Mouse (Mus musculus): ENCODE results near the gene Aadat. TPM values are rescaled to one million over a fixed set of nuclear protein-coding genes. Genes with fewer than 3 reads are reported as not detected.
"Not testable (repeated sequence)": the region's sequence is repeated elsewhere in the genome, so short reads cannot be mapped to it uniquely, and the experiment has no call there.

Gene Aadat
- 1.3 and 2.0 TPM in 2 replicates for polyA plus RNA-seq (2015; fragmentation: Nextera tagmentation; extraction: Ambion mirVana)

GRCm38 (mm10) chr8:60505653-60506521 lies at the start of gene Aadat:
Aadat (plus strand) TSS chr8:60505932.
- no peaks in the 10 kb centered on the region for H3K36me3 ChIP-seq
- peak within 1 kb of the TSS; percentile 80 for H3K9ac ChIP-seq (replicated peaks)
- H3K4me1 ChIP-seq = peaks cover 5% of the 10 kb centered on the region; the same call in 1 of the 2 replicates
- H3K4me3 ChIP-seq (replicated peaks) = peak within 1 kb of the TSS; percentile 64
- H3K27me3 ChIP-seq (replicated peaks) = no peaks in the 10 kb centered on the region
- peak within 1 kb of the TSS; percentile 98 for H3K4me2 ChIP-seq
- peak; percentile 98 for ATAC-seq (ENCODE audit: low FRiP score)
- H3K9me3 ChIP-seq (replicated peaks) = no peaks in the 10 kb centered on the region
- H3K27ac ChIP-seq (replicated peaks) = peak within 1 kb of the TSS; percentile 74
- WGBS = under 1% methylated on average over 25 of the region's 25 CpGs

- Histone ChIP-seq H3K4me2 (peak overlapping the region; percentile 46), H3K4me3 (replicated peaks) (peak overlapping the region; percentile 25), H3K27me3 (replicated peaks) (no peaks in the 10 kb centered on the region), H3K9me3 (replicated peaks) (no peaks in the 10 kb centered on the region), H3K36me3 (no peaks in the 10 kb centered on the region), H3K27ac (replicated peaks) (no peak overlapping the region), H3K4me1 (0 out of 2 replicates have a peak, but pooled peaks cover 3% of the 10 kb centered on the region), H3K9ac (replicated peaks) (peak overlapping the region; percentile 15; the same call in 1 of the 2 replicates)
- ATAC-seq (ENCODE audit: low FRiP score) = peak; percentile 84; the same call in 1 of the 2 replicates
- 30% methylated on average over 15 of the region's 15 CpGs for WGBS
These were observed 38.9 kb upstream of the Aadat start for GRCm38 (mm10) chr8:60466686-60467335.

- no peak overlapping the region for H3K4me2 ChIP-seq
- H3K9ac ChIP-seq (replicated peaks) = no peak overlapping the region
- no peaks in the 10 kb centered on the region for H3K36me3 ChIP-seq
- 88% methylated on average over 2 of the region's 2 CpGs for WGBS
- no peaks in the 10 kb centered on the region for H3K27me3 ChIP-seq (replicated peaks)
- H3K9me3 ChIP-seq (replicated peaks) = no peaks in the 10 kb centered on the region
- no peak overlapping the region for H3K4me3 ChIP-seq (replicated peaks)
- no peaks in the 10 kb centered on the region for H3K4me1 ChIP-seq
- ATAC-seq (ENCODE audit: low FRiP score) = no peak
- H3K27ac ChIP-seq (replicated peaks) = no peak overlapping the region
These were observed 15.6 kb upstream of the Aadat start for GRCm38 (mm10) chr8:60490147-60490546.

- Histone ChIP-seq H3K36me3 (no peaks in the 10 kb centered on the region), H3K9me3 (replicated peaks) (no peaks in the 10 kb centered on the region), H3K27ac (replicated peaks) (no peak overlapping the region), H3K4me1 (no peaks in the 10 kb centered on the region), H3K9ac (replicated peaks) (no peak overlapping the region), H3K27me3 (replicated peaks) (no peaks in the 10 kb centered on the region), H3K4me3 (replicated peaks) (no peak overlapping the region), H3K4me2 (no peak overlapping the region)
- 97% methylated on average over 2 of the region's 2 CpGs for WGBS
- ATAC-seq (ENCODE audit: low FRiP score) = no peak
These were observed 13.9 kb upstream of the Aadat start for GRCm38 (mm10) chr8:60491871-60492270.

- H3K36me3 ChIP-seq = no peaks in the 10 kb centered on the region
- H3K9me3 ChIP-seq (replicated peaks) = no peaks in the 10 kb centered on the region
- H3K4me3 ChIP-seq (replicated peaks) = no peak overlapping the region
- H3K4me1 ChIP-seq = no peaks in the 10 kb centered on the region
- no peak overlapping the region for H3K27ac ChIP-seq (replicated peaks)
- ATAC-seq (ENCODE audit: low FRiP score) = no peak
- H3K9ac ChIP-seq (replicated peaks) = no peak overlapping the region
- no peak overlapping the region for H3K4me2 ChIP-seq
- no peaks in the 10 kb centered on the region for H3K27me3 ChIP-seq (replicated peaks)
- WGBS = 80% methylated on average over 3 of the region's 3 CpGs
These were observed 13.3 kb upstream of the Aadat start for GRCm38 (mm10) chr8:60492471-60492870.

GRCm38 (mm10) chr8:60494606-60495005 lies 11.1 kb upstream of the Aadat start:
- ATAC-seq (ENCODE audit: low FRiP score) = no peak
- H3K9ac ChIP-seq (replicated peaks) = no peak overlapping the region
- 89% methylated on average over 11 of the region's 11 CpGs for WGBS
- no peak overlapping the region for H3K27ac ChIP-seq (replicated peaks)
- H3K4me3 ChIP-seq (replicated peaks) = no peak overlapping the region
- no peak overlapping the region for H3K4me2 ChIP-seq
- no peaks in the 10 kb centered on the region for H3K36me3 ChIP-seq
- H3K9me3 ChIP-seq (replicated peaks) = no peaks in the 10 kb centered on the region
- no peaks in the 10 kb centered on the region for H3K27me3 ChIP-seq (replicated peaks)
- H3K4me1 ChIP-seq = no peaks in the 10 kb centered on the region

- H3K9ac ChIP-seq (replicated peaks); H3K27me3 ChIP-seq (replicated peaks); H3K36me3 ChIP-seq; H3K4me3 ChIP-seq (replicated peaks); H3K4me1 ChIP-seq; H3K4me2 ChIP-seq; H3K27ac ChIP-seq (replicated peaks); ATAC-seq (ENCODE audit: low FRiP score); H3K9me3 ChIP-seq (replicated peaks): not testable (repeated sequence)
- WGBS = 94% methylated on average over 2 of the region's 2 CpGs
These were observed 10.7 kb upstream of the Aadat start for GRCm38 (mm10) chr8:60495046-60495445.

GRCm38 (mm10) chr8:60503098-60503497 lies 2.6 kb upstream of the Aadat start, which contains the start of gene Gm10283:
Gm10283 (minus strand) TSS chr8:60503198.
- H3K4me1 ChIP-seq = peaks cover 5% of the 10 kb centered on the region; the same call in 1 of the 2 replicates
- ATAC-seq (ENCODE audit: low FRiP score) = no peak
- no peaks in the 10 kb centered on the region for H3K36me3 ChIP-seq
- no peaks in the 10 kb centered on the region for H3K9me3 ChIP-seq (replicated peaks)
- H3K9ac ChIP-seq (replicated peaks) = no peak within 1 kb of the TSS
- no peaks in the 10 kb centered on the region for H3K27me3 ChIP-seq (replicated peaks)
- no peak within 1 kb of the TSS for H3K4me3 ChIP-seq (replicated peaks)
- no peak within 1 kb of the TSS for H3K4me2 ChIP-seq
- H3K27ac ChIP-seq (replicated peaks) = no peak within 1 kb of the TSS
- 44% methylated on average over 2 of the region's 2 CpGs for WGBS

GRCm38 (mm10) chr8:60518286-60518685 lies 12.6 kb downstream of the Aadat start:
- Histone ChIP-seq H3K4me1 (no peaks in the 10 kb centered on the region), H3K27ac (replicated peaks) (no peak overlapping the region), H3K36me3 (no peaks in the 10 kb centered on the region), H3K4me3 (replicated peaks) (no peak overlapping the region), H3K9ac (replicated peaks) (no peak overlapping the region), H3K27me3 (replicated peaks) (no peaks in the 10 kb centered on the region), H3K9me3 (replicated peaks) (no peaks in the 10 kb centered on the region), H3K4me2 (no peak overlapping the region)
- no peak for ATAC-seq (ENCODE audit: low FRiP score)

GRCm38 (mm10) chr8:60534945-60535344 lies 29.2 kb downstream of the Aadat start:
- H3K4me1 ChIP-seq = no peaks in the 10 kb centered on the region
- H3K4me3 ChIP-seq (replicated peaks) = no peak overlapping the region
- no peak overlapping the region for H3K9ac ChIP-seq (replicated peaks)
- no peaks in the 10 kb centered on the region for H3K27me3 ChIP-seq (replicated peaks)
- ATAC-seq (ENCODE audit: low FRiP score) = no peak
- 26% methylated on average over 2 of the region's 2 CpGs for WGBS
- no peak overlapping the region for H3K4me2 ChIP-seq
- H3K27ac ChIP-seq (replicated peaks) = no peak overlapping the region
- H3K9me3 ChIP-seq (replicated peaks) = no peaks in the 10 kb centered on the region
- no peaks in the 10 kb centered on the region for H3K36me3 ChIP-seq

GRCm38 (mm10) chr8:60566783-60567182 lies 61.1 kb downstream of the Aadat start:
- H3K36me3 ChIP-seq = no peaks in the 10 kb centered on the region
- WGBS = 74% methylated on average over 3 of the region's 3 CpGs
- H3K4me2 ChIP-seq = no peak overlapping the region
- no peak overlapping the region for H3K9ac ChIP-seq (replicated peaks)
- H3K27ac ChIP-seq (replicated peaks) = no peak overlapping the region
- H3K9me3 ChIP-seq (replicated peaks) = no peaks in the 10 kb centered on the region
- no peak overlapping the region for H3K4me3 ChIP-seq (replicated peaks)
- ATAC-seq (ENCODE audit: low FRiP score) = no peak
- H3K27me3 ChIP-seq (replicated peaks) = no peaks in the 10 kb centered on the region
- no peaks in the 10 kb centered on the region for H3K4me1 ChIP-seq

GRCm38 (mm10) chr8:60577231-60577630 lies 71.5 kb downstream of the Aadat start:
- no peak for ATAC-seq (ENCODE audit: low FRiP score)
- no peak overlapping the region for H3K4me2 ChIP-seq
- H3K9me3 ChIP-seq (replicated peaks) = no peaks in the 10 kb centered on the region
- H3K27ac ChIP-seq (replicated peaks) = no peak overlapping the region
- WGBS = 47% methylated on average over 1 of the region's 1 CpGs
- no peaks in the 10 kb centered on the region for H3K4me1 ChIP-seq
- H3K36me3 ChIP-seq = no peaks in the 10 kb centered on the region
- H3K9ac ChIP-seq (replicated peaks) = no peak overlapping the region
- no peaks in the 10 kb centered on the region for H3K27me3 ChIP-seq (replicated peaks)
- H3K4me3 ChIP-seq (replicated peaks) = no peak overlapping the region
